Mouse (Mus musculus): Measurements from ENCODE around the gene Tbck. TPM values are rescaled to one million over a fixed set of nuclear protein-coding genes. Genes with fewer than 3 reads are reported as not detected.

Gene Tbck
- polyA plus RNA-seq, 1 experiment from 2014 or later = 11.3 TPM

GRCm38 (mm10) chr3:132883256-132883655 lies 199.3 kb downstream of the Tbck start:
- ATAC-seq (no peak), DNase-seq (ENCODE audit: low spot score) (no peak)
- TF ChIP-seq CTCF (IDR thresholded peaks at IDR 0.05) (no peak), EP300 (IDR thresholded peaks at IDR 0.05) (no peak)
- no peaks in the 10 kb centered on the region; the same call in 1 of the 2 replicates for H3K4me1 ChIP-seq (ENCODE audit: insufficient read depth, low read depth, low read length)
- H3K27ac ChIP-seq (ENCODE audit: low read length) = no peak overlapping the region
- H3K4me3 ChIP-seq (ENCODE audit: low read depth, low read length) = no peak overlapping the region
- H3K4me2 ChIP-seq (replicated peaks; ENCODE audit: low read depth, low read length) = no peak overlapping the region
- H3K9me3 ChIP-seq (ENCODE audit: low read length) = no peaks in the 10 kb centered on the region
- H3K27me3 ChIP-seq (replicated peaks; ENCODE audit: insufficient read depth, low read length) = no peaks in the 10 kb centered on the region
- H3K9ac ChIP-seq (replicated peaks; ENCODE audit: low read depth) = no peak overlapping the region
- H3K36me3 ChIP-seq (ENCODE audit: insufficient read depth, low read length) = peaks cover 2% of the 10 kb centered on the region; the same call in 1 of the 2 replicates
- WGBS = 78% methylated on average over 9 of the region's 9 CpGs

- H3K4me3 ChIP-seq (ENCODE audit: low read depth, low read length) = no peak overlapping the region
- TF ChIP-seq EP300 (IDR thresholded peaks at IDR 0.05) = no peak
- TF ChIP-seq CTCF (IDR thresholded peaks at IDR 0.05) = no peak
- peaks cover 3% of the 10 kb centered on the region; the same call in 1 of the 2 replicates for H3K36me3 ChIP-seq (ENCODE audit: insufficient read depth, low read length)
- DNase-seq (ENCODE audit: low spot score) = no peak
- 70% methylated on average over 10 of the region's 10 CpGs for WGBS
- H3K4me2 ChIP-seq (replicated peaks; ENCODE audit: low read depth, low read length) = no peak overlapping the region
- no peak overlapping the region for H3K27ac ChIP-seq (ENCODE audit: low read length)
- H3K27me3 ChIP-seq (replicated peaks; ENCODE audit: insufficient read depth, low read length) = no peaks in the 10 kb centered on the region
- H3K4me1 ChIP-seq (ENCODE audit: insufficient read depth, low read depth, low read length) = no peaks in the 10 kb centered on the region; the same call in 1 of the 2 replicates
- no peak for ATAC-seq
- no peaks in the 10 kb centered on the region for H3K9me3 ChIP-seq (ENCODE audit: low read length)
- H3K9ac ChIP-seq (replicated peaks; ENCODE audit: low read depth) = no peak overlapping the region
Observed at GRCm38 (mm10) chr3:132884459-132884858, 200.5 kb downstream of the Tbck start.

GRCm38 (mm10) chr3:132886419-132887050 lies 202.6 kb downstream of the Tbck start:
- 74% methylated on average over 6 of the region's 6 CpGs for WGBS

GRCm38 (mm10) chr3:132887074-132887848 lies 203.3 kb downstream of the Tbck start:
- 81% methylated on average over 16 of the region's 16 CpGs for WGBS
- ATAC-seq (no peak), DNase-seq (ENCODE audit: low spot score) (no peak)
- H3K36me3 ChIP-seq (ENCODE audit: insufficient read depth, low read length) = peaks cover 10% of the 10 kb centered on the region; the same call in 1 of the 2 replicates
- H3K9me3 ChIP-seq (ENCODE audit: low read length) = no peaks in the 10 kb centered on the region
- TF ChIP-seq CTCF (IDR thresholded peaks at IDR 0.05) = no peak
- no peak for TF ChIP-seq EP300 (IDR thresholded peaks at IDR 0.05)
- H3K4me2 ChIP-seq (replicated peaks; ENCODE audit: low read depth, low read length) = no peak overlapping the region
- no peak overlapping the region for H3K27ac ChIP-seq (ENCODE audit: low read length)
- H3K4me1 ChIP-seq (ENCODE audit: insufficient read depth, low read depth, low read length) = no peaks in the 10 kb centered on the region
- no peaks in the 10 kb centered on the region for H3K27me3 ChIP-seq (replicated peaks; ENCODE audit: insufficient read depth, low read length)
- no peak overlapping the region for H3K4me3 ChIP-seq (ENCODE audit: low read depth, low read length)
- no peak overlapping the region for H3K9ac ChIP-seq (replicated peaks; ENCODE audit: low read depth)

More at GRCm38 (mm10) chr3:132886419-132887050, 202.6 kb downstream of the Tbck start:
- H3K9me3 ChIP-seq (ENCODE audit: low read length) = no peaks in the 10 kb centered on the region
- H3K36me3 ChIP-seq (ENCODE audit: insufficient read depth, low read length) = peaks cover 10% of the 10 kb centered on the region; the same call in 1 of the 2 replicates
- no peak overlapping the region for H3K9ac ChIP-seq (replicated peaks; ENCODE audit: low read depth)
- H3K27ac ChIP-seq (ENCODE audit: low read length) = no peak overlapping the region
- no peak overlapping the region for H3K4me3 ChIP-seq (ENCODE audit: low read depth, low read length)
- TF ChIP-seq EP300 (IDR thresholded peaks at IDR 0.05) (no peak), CTCF (IDR thresholded peaks at IDR 0.05) (no peak)
- no peak overlapping the region for H3K4me2 ChIP-seq (replicated peaks; ENCODE audit: low read depth, low read length)
- no peaks in the 10 kb centered on the region for H3K4me1 ChIP-seq (ENCODE audit: insufficient read depth, low read depth, low read length)
- ATAC-seq = no peak
- H3K27me3 ChIP-seq (replicated peaks; ENCODE audit: insufficient read depth, low read length) = no peaks in the 10 kb centered on the region
- DNase-seq (ENCODE audit: low spot score) = no peak

Other genes with a start within 250 kb of the Tbck start
- not detected in 2 replicates for gene Gimd1, start 54.3 kb upstream of the Tbck start, polyA plus RNA-seq (2015; fragmentation: Nextera tagmentation; extraction: Ambion mirVana)
- 48.9 and 50.1 TPM in 2 replicates for gene Aimp1, start 226 bp downstream of the Tbck start, polyA plus RNA-seq (2015; fragmentation: Nextera tagmentation; extraction: Ambion mirVana)